Mouse (Mus musculus) ovary, adult 2 months (tissue): Measurements from ENCODE around the gene Mup3. TPM values are rescaled to one million over a fixed set of nuclear protein-coding genes. Genes with fewer than 3 reads are reported as not detected.

Source experiments
- polyA plus RNA-seq: library from polyadenylated mRNA; depleted of rRNA; stranded (reverse); fragments of >200 nt; gene quantifications from 2 replicates; pipeline ENCODE4 v1.2.3, GENCODE M21; 2012; rRNA removed

The Mup3 gene
- 0.24 and 0.41 TPM in 2 replicates for polyA plus RNA-seq

DNA sequence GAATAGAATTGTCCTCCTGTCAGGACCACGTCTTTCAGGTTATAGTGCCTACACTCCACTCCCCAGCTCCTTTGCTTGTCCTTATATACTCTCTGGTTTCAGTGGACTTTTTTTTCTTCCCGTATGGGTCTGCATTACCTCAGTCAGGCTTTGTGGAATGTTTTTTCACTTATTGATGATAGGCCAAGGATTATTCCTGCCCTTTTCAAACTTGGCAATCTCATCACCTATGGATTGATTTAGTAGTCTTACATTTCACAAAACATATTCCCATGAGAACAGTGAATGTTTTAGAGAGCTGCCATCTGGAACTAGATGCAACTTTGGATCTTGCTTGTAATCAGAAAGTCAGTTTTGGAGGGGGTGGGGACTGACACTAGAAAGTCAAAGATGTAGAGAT lies at the start of gene Mup3:
Gene Mup3 (minus strand): TSS at position 102 of the 400 bp plus-strand sequence.

DNA sequence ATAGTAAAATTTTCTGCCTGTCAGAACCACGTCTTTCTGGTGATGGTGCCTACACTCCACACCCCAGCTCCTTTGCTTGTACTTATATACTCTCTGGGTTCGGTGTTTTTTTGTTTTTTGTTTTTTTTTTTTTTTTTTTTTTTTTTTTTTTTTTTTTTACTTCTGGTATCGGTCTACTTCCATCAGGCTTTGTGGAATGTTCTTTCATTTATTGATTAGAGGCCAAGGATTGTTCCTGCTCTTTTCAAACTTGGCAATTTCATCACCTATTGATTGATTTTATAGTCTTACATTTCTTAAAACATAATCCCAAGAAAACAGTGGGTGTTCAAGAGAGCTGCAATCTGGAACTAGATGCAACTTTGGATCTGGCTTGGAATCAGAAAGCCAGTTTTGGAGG lies 33.1 kb downstream of the Mup3 start, which contains the start of gene Mup20:
Gene Mup20 (minus strand): TSS at position 101 of the 400 bp plus-strand sequence.

Other genes with a start within 250 kb of the Mup3 start
- not detected in 2 replicates for gene Mup20, start 33.2 kb downstream of the Mup3 start, polyA plus RNA-seq
- gene Mup21, start 63.5 kb upstream of the Mup3 start, polyA plus RNA-seq, result not detected in 2 replicates
- 0.36 and 0.57 TPM in 2 replicates for gene Zfp37, start 143.7 kb upstream of the Mup3 start, polyA plus RNA-seq
- gene Slc31a2, start 175.2 kb upstream of the Mup3 start, polyA plus RNA-seq, result 30.0 and 35.4 TPM in 2 replicates